Mouse (Mus musculus) urinary bladder, postnatal 25 days (tissue): ENCODE data around the gene Loxl4.

Experiments
- DNase-seq: peaks from one replicate; pipeline ENCODE4 v3.0.0; 2022; ENCODE audit warnings: low spot score

The Loxl4 gene

GRCm38 (mm10) chr19:42612654-42613053, at the start of gene Loxl4:
Loxl4 (minus strand) TSS chr19:42612813.
- DNase-seq = peak; percentile 67

DNA sequence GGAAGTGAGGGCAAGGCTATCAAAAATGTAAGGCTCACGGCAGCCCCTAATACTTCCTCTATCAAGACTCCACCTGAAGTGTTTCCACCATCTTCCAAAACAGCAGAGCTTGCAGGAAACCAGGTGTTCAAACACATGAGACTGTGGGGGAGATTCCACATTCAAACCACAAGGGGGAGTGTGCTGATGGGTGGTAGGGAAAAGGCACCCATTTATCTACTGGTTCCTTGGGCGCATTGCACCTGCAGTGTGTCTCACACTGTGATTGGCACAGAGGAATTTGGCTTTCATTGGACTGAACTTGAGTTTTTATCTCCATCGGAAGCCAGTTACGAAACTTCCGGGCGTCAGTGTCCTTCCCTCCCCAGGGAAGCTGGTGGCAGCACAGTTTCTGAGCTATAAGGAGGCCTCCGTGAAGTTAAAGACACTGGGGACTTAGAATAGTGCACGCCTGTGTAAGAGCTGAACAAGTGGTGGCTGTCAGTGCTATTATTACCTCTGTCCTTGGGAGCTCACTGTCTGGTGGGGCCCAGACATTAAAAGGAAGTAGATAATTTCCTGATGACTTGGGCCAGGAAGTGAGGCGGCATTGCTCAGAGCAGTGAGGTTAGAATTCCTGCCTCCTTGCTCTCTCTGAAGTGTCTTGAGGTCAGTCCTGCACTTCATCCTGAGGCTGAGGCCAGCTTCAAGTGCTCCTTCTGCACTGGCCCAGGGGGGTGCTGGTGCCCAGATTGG, 49.0 kb upstream of the Loxl4 start:
- DNase-seq = no peak

- no peak for DNase-seq
These were observed 47.6 kb upstream of the Loxl4 start for GRCm38 (mm10) chr19:42660244-42660565.

- DNase-seq = peak; percentile 51
These were observed 47.0 kb upstream of the Loxl4 start for GRCm38 (mm10) chr19:42659354-42660243.

DNA sequence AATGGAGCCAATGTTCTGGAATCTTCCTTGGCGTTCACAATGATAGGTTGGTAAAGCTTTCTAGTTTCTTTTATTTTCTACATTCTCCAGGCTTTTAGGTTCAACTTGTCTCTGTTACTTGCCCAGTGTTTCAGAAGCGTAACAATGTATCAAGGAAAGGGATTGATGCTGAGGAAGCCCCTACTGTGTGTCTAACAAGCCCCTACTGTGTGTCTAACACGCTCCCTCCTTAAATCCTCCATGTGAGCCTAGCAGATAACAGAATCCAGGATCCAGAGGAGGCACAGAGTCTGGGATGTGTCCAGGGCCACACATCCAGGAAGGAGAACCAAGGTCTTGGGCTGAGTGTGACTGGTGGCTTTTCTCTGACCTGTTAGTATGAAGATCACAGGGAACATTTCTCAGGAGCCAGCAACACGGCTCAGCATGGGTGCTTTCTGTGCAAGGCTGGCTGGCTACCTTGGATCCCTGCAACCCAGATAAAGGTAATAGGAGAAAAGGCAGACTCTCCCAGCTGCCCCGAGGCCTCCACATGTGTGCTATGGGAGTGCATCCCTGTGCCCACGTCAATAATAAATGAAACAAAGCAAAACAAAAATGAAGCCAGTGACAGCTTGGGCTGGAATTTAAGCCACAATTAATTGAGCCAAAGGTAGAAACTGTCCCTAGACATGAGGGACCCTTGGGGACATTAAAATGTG, 46.0 kb upstream of the Loxl4 start:
- no peak for DNase-seq

- DNase-seq = no peak
These were observed 45.2 kb upstream of the Loxl4 start for GRCm38 (mm10) chr19:42657769-42658168.

- DNase-seq = no peak
These were observed 44.7 kb upstream of the Loxl4 start for GRCm38 (mm10) chr19:42657306-42657705.

- DNase-seq = peak; percentile 60
These were observed 42.4 kb upstream of the Loxl4 start for GRCm38 (mm10) chr19:42655006-42655405.

DNA sequence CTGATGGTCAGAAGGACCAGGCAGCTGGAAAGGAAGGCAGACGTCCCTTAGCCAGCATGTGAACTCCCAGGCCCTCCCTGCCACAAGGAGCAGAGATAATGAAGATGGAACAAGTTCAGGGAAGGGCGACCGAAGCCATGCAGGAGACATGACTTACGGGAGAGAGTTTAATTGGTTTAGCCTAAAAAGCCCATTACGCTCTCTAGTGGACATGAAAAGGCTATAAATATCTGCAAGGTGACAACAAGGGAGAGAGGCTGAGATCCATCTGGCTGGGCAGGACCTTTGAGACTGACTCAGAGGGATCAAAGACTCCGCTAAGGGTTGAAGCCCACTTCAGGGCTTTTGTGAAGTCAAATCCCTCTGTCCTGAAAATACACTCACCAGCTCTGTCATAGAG, 40.5 kb upstream of the Loxl4 start:
- no peak for DNase-seq

DNA sequence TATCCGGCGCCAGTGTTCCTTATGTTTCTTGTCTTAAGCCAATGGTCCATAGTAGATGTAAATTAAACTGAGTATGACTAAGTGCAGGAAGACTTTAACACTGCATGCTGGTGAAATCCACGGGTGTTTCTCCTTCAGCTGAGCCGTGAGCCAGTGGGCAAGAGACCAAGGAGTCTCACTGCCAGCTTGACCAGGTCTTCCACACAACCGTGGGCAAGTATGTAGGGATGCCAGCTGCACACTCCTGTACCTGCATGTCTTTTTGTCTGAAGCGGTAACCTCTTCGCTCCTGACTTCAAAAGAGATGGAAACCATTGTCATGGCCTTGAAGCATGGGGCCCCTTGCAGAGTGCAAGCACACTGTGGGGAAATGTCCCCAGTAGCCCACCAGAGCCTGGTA, 39.8 kb upstream of the Loxl4 start:
- DNase-seq = no peak

DNA sequence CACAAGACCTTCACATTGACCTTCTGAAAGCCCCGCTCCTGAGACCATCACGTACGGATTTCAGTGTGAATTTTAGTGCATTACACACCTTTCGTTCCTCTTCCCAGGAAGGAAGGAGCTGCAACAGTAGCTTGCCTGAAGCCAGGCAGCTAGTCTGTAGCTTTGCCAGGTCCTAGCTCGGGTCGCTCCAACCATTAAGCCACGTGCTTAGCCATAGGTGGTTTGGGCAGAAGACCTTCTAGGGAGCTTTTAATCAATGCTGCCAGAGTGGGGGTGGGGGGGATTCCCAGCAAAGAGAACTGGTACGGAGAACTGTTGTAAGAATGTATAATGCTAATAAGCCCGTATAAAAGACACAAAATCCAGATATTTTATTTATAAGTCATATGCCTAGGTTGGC, 27.6 kb upstream of the Loxl4 start:
- no peak for DNase-seq

GRCm38 (mm10) chr19:42639544-42639943, 26.9 kb upstream of the Loxl4 start:
- no peak for DNase-seq

DNA sequence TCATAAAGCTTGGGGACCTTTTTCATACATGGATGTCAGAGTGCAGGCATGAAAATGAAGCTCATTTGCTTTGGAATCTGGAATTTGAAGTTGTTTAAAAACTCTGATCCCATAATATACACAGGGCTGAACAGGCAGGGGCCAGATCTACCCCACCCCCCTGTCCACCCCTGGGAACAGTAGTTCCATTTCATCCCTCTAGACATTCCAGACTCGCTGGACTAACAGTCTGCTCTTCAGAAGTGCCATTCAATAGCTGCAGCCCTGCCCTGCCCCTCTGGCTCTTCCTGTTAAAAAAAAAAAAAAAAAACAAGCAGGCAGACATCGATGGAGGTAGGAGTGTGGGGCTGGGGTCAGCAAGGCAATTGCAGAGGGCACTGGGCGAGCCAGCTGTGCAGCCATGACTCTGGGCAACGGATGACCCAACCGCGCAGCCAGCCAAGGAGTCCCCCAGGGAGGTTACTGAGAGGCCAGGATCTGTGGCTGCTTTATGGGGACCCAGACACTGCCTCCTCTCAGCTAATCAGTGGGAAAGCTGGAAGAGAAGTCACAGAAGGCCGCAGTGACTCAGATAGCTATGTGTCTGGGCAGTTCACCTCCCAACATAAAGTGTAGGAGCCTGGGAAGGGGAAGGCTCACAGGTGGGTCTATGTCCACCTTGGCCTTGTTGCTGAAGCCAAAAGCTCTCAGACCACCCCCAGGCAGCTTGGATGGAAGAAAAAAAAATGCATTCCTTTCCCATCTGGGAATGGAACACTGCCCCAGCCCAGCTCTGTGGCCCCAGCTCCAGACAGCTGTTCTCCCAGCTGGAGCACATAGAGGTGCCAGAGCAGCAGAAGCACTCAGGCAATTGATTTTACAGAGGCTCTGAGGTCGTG, 26.2 kb upstream of the Loxl4 start:
- no peak for DNase-seq

GRCm38 (mm10) chr19:42636631-42637030, 24.0 kb upstream of the Loxl4 start:
- DNase-seq = no peak

- DNase-seq = no peak
These were observed 21.0 kb upstream of the Loxl4 start for GRCm38 (mm10) chr19:42633650-42634049.

DNA sequence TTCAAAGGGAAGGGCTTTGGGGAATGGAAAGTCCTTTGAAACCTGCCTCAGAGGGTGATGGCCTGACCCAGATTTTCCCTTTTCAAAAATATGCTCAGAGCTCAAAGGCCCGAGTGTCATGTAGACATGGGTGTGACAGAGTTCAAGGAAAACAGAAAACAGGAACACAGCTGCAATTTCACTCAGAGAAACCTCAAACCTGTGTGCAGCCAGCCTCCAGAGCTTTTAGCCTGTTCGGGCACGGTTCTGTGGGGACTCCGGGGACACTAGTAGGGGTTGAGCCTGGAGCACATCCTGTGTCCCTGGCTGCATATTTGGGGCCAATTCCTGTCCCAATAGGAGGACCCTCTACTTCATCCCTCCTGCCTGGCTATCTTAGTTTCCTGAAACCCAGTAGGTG, 19.7 kb upstream of the Loxl4 start:
- DNase-seq = no peak

GRCm38 (mm10) chr19:42631541-42631961, 18.9 kb upstream of the Loxl4 start:
- peak; percentile 31 for DNase-seq

DNA sequence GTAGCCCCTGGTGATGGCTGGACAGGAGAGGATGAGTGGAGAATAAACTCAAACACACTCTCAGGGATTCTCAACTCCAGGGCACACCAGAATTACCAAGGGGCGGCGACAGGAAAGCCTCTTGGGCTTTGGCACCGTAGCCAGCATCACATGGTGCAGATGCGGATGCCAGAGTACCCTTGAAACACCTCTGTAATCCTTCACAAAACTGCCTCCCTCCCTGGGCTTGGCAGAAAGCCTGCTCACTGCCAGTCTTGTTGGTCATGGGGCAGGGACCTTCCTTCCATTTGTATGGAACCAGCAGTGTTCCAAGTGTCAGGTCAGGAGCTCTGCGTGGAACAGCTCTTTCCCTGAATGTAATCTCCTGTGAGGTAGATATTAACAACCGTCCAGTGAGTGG, 15.5 kb upstream of the Loxl4 start:
- DNase-seq = no peak

- no peak for DNase-seq
These were observed 1.1 kb upstream of the Loxl4 start for GRCm38 (mm10) chr19:42613647-42614225.

GRCm38 (mm10) chr19:42613116-42613515, 503 bp upstream of the Loxl4 start:
- DNase-seq = no peak

GRCm38 (mm10) chr19:42611746-42612145, 867 bp downstream of the Loxl4 start:
- no peak for DNase-seq
